Mouse (Mus musculus): Measurements from ENCODE around the gene Pde4b.

DNA sequence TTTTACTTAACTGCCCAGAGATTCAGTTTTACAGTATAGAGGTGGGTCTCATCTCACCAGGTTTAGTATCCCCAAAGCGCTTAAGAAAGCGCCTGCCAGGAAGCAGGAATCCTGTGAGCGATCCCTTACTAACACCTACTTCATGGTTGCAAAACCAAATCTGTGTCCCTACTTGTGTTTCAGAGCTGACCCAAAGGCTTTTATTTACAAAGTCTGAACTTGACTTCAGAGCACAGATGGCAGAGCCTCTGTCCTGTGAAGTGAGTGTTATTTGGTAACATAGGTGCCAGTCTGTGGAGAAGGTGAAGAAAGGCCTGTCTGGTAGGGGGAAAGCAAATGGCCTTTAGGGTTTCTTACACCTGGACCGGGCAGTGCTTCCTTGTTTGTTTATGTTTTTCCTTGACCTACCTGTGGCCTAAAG, 486.0 kb downstream of the Pde4b start:
- TF ChIP-seq POLR2A (IDR thresholded peaks at IDR 0.05; ENCODE audit: low read depth, low read length) (no peak), CTCF (IDR thresholded peaks at IDR 0.05; ENCODE audit: borderline replicate concordance, insufficient read depth, low read length) (no peak)
